Mouse (Mus musculus) embryonic facial prominence, embryonic 14.5 days (tissue): ENCODE results near the gene Rprd2. TPM values are rescaled to one million over a fixed set of nuclear protein-coding genes. Genes with fewer than 3 reads are reported as not detected.
"Not testable (repeated sequence)": the region's sequence is repeated elsewhere in the genome, so short reads cannot be mapped to it uniquely, and the experiment has no call there.

Experiments
- ATAC-seq: fragments of 200-750 bp; cut with Nextera tagmentation; 2 replicates; pipeline ENCODE4 v1.8.0; 2017; ENCODE audit warnings: low read depth, moderate number of reproducible peaks, moderate TSS enrichment
- DNase-seq: peaks from one replicate; pipeline ENCODE4 v3.0.0-alpha.2; 2015; ENCODE audit warnings: low spot score
- H3K27ac ChIP-seq: fragments of 300-500 bp; sonication (generic); replicated peaks from 2 replicates; pipeline ENCODE4 v1.5.1; 2014; ENCODE audit warnings: low read depth, mild to moderate bottlenecking, low read length, moderate library complexity
- H3K27me3 ChIP-seq: fragments of 300-500 bp; sonication (generic); replicated peaks from 2 replicates; pipeline ENCODE4 v1.6.1; 2014; ENCODE audit warnings: low read length; ENCODE audit not compliant: control insufficient read depth, insufficient read depth
- H3K36me3 ChIP-seq: fragments of 300-500 bp; sonication (generic); 2 replicates; pipeline ENCODE4 v1.6.1; 2014; ENCODE audit warnings: low read length, mixed read lengths; ENCODE audit not compliant: control insufficient read depth, insufficient read depth
- H3K4me1 ChIP-seq: fragments of 300-500 bp; sonication (generic); 2 replicates; pipeline ENCODE4 v1.6.1; 2014; ENCODE audit warnings: antibody characterized with exemption, low read length; ENCODE audit not compliant: control insufficient read depth, insufficient read depth
- H3K4me2 ChIP-seq: fragments of 300-500 bp; sonication (generic); 2 replicates; pipeline ENCODE4 v1.6.1; 2014; ENCODE audit warnings: low read depth, mild to moderate bottlenecking, low read length, moderate library complexity, mixed read lengths
- H3K4me3 ChIP-seq: fragments of 300-500 bp; sonication (generic); 2 replicates; pipeline ENCODE4 v1.5.1; 2014; ENCODE audit warnings: low read depth, mild to moderate bottlenecking, low read length
- H3K9ac ChIP-seq: fragments of 300-500 bp; sonication (generic); 2 replicates; pipeline ENCODE4 v1.6.1; 2014; ENCODE audit warnings: low read depth, mild to moderate bottlenecking, low read length, moderate library complexity, mixed read lengths
- H3K9me3 ChIP-seq: fragments of 300-500 bp; sonication (generic); 2 replicates; pipeline ENCODE4 v1.6.1; 2016; ENCODE audit warnings: low read length; ENCODE audit not compliant: control insufficient read depth
- WGBS: fragments of 180-500 bp; shearing (Covaris S2); extraction: QIAGEN DNeasy Blood & Tissue Kit; methylation state at CpG from one replicate; pipeline ENCODE4 v1.1.7; 2014; 5-methylcytosine and 5-hydroxymethylcytosine counted together
- polyA plus RNA-seq: library from polyadenylated mRNA; unstranded; fragments of >200 nt; fragmentation: Nextera tagmentation; extraction: Ambion mirVana; gene quantifications from 2 replicates; pipeline ENCODE4 v1.2.1, GENCODE M21; 2014

Rprd2 gene
- polyA plus RNA-seq, 1 experiment from 2014 or later: 20.5 TPM

DNA sequence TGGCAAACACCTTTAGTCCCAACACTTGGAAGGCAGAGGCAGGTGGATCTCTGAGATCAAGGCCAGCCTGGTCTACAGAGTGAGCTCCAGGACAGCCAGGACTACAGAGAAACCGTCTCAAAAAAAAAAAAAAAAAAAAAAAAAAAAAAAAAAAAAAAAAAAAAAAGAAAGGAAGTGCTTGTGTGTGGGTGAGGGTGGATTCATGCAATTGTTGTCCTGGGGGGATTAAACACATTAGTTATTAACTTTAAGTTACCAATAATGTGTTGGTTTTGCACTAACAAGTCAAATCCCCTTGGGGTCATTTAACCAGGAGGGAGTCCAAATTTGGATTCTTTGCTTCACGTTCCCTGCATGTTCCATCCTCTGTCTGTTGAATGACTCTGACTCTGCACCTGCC, 7.6 kb upstream of the Rprd2 start:
- H3K9ac ChIP-seq: no peak overlapping the region
- no peaks in the 10 kb centered on the region for H3K9me3 ChIP-seq
- 78% methylated on average over 2 of the region's 2 CpGs for WGBS
- no peak for ATAC-seq
- H3K4me3 ChIP-seq: no peak overlapping the region
- no peak for DNase-seq
- H3K27ac ChIP-seq: no peak overlapping the region
- no peaks in the 10 kb centered on the region for H3K27me3 ChIP-seq
- H3K36me3 ChIP-seq: peaks cover 37% of the 10 kb centered on the region
- no peaks in the 10 kb centered on the region for H3K4me1 ChIP-seq
- H3K4me2 ChIP-seq: no peak overlapping the region

DNA sequence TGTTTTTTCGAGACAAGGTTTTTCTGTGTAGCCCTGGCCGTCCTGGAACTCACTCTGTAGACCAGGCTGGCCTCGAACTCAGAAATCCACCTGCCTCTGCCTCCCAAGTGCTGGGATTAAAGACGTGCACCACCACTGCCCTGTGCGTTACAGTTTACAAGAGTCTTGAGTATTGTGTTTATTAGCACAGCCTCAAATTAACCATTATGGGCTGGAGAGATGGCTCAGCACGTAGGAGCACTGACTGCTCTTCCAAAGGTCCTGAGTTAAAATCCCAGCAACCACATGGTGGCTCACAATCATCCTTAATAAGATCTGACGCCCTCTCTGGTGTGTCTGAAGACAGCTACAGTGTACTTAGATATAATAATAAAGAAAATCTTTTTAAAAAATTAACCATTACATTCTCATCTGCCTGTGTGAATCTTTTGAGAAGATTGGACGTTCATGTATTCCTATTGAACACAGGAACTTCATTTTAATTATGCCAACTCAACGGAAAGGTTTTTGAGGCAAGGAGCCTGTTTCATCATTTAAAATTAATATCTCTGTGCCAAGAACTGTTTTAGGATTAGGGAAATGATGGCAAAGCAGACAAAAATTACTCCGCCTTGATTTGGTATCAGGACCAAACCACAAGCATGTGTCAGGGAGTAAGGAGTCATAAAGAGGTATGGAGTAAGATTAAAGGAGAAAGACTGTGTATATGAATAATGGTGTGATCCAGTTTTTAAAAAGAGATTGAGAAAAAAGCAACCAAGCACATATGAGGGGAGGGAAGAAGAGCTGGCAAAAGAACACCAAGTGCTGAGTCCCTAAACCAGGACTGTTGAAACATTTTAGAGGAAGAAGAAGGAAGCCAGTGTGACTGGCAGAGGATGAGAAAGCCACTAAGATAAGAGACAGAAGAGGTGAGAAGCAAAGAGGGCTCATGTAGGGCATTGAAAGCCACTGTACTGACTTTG, 1.7 kb upstream of the Rprd2 start:
- H3K27me3 ChIP-seq: no peaks in the 10 kb centered on the region
- H3K9me3 ChIP-seq: no peaks in the 10 kb centered on the region
- DNase-seq (no peak), ATAC-seq (no peak)
- 40% methylated on average over 10 of the region's 10 CpGs for WGBS
- H3K4me3 ChIP-seq: peak overlapping the region; percentile 84
- peak overlapping the region; percentile 100 for H3K27ac ChIP-seq
- H3K36me3 ChIP-seq: no peaks in the 10 kb centered on the region
- H3K9ac ChIP-seq: peak overlapping the region; percentile 76
- peak overlapping the region; percentile 62 for H3K4me2 ChIP-seq
- H3K4me1 ChIP-seq: peaks cover 13% of the 10 kb centered on the region

GRCm38 (mm10) chr3:95819351-95819985, 805 bp upstream of the Rprd2 start:
- under 1% methylated on average over 44 of the region's 49 CpGs for WGBS
- H3K4me1 ChIP-seq: peaks cover 13% of the 10 kb centered on the region
- peak overlapping the region; percentile 62 for H3K4me2 ChIP-seq
- peak overlapping the region; percentile 84 for H3K4me3 ChIP-seq
- H3K27me3 ChIP-seq: no peaks in the 10 kb centered on the region
- peak; percentile 100 for DNase-seq
- H3K27ac ChIP-seq: peak overlapping the region; percentile 100
- no peaks in the 10 kb centered on the region for H3K36me3 ChIP-seq
- ATAC-seq: peak; percentile 96
- H3K9ac ChIP-seq: peak overlapping the region; percentile 99
- H3K9me3 ChIP-seq: no peaks in the 10 kb centered on the region

DNA sequence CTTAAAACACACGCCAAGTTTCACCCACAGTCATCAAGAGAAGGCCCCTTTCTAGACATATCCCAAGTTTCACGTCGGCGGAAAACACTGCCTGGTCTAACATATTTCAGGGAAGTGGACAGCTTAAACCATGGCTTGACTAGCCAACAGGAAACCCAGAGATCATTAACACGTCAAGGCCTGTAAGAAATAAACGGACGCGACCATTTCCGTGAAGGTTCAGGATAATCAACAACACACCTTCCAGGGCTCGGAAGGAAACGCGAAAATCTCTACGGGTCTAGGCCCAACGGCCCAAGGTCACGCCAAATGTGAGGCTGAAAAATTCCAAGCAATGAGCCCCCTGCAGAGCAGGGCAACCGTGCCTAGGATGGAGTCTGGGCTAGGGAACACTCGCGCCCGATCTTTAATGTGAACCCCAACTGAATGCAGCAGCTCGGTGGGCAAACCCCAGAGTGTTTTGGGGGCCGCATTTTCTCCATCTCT, 594 bp downstream of the Rprd2 start:
- H3K36me3 ChIP-seq: no peaks in the 10 kb centered on the region
- H3K9me3 ChIP-seq: no peaks in the 10 kb centered on the region
- peaks cover 13% of the 10 kb centered on the region for H3K4me1 ChIP-seq
- 0% methylated on average over 21 of the region's 21 CpGs for WGBS
- peak overlapping the region; percentile 55 for H3K4me2 ChIP-seq
- H3K27ac ChIP-seq: peak overlapping the region; percentile 100
- H3K27me3 ChIP-seq: no peaks in the 10 kb centered on the region
- H3K9ac ChIP-seq: peak overlapping the region; percentile 99
- ATAC-seq (no peak), DNase-seq (peak; percentile 54)
- H3K4me3 ChIP-seq: peak overlapping the region; percentile 84

- WGBS: 87% methylated on average over 3 of the region's 3 CpGs
- H3K4me2 ChIP-seq: peak overlapping the region; percentile 55
- DNase-seq: no peak
- H3K9me3 ChIP-seq: no peaks in the 10 kb centered on the region
- no peak overlapping the region for H3K4me3 ChIP-seq
- H3K27ac ChIP-seq: no peak overlapping the region
- H3K27me3 ChIP-seq: no peaks in the 10 kb centered on the region
- H3K4me1 ChIP-seq: peaks cover 13% of the 10 kb centered on the region
- no peak for ATAC-seq
- no peak overlapping the region for H3K9ac ChIP-seq
- H3K36me3 ChIP-seq: peaks cover 5% of the 10 kb centered on the region; the same call in 1 of the 2 replicates
Observed at GRCm38 (mm10) chr3:95816681-95817080, 2.0 kb downstream of the Rprd2 start.

GRCm38 (mm10) chr3:95808384-95808783, 10.3 kb downstream of the Rprd2 start:
- no peak overlapping the region for H3K27ac ChIP-seq
- H3K9ac ChIP-seq: no peak overlapping the region
- H3K4me3 ChIP-seq: no peak overlapping the region
- H3K9me3 ChIP-seq: no peaks in the 10 kb centered on the region
- ATAC-seq (no peak), DNase-seq (no peak)
- WGBS: 56% methylated on average over 2 of the region's 2 CpGs
- no peaks in the 10 kb centered on the region for H3K4me1 ChIP-seq
- no peaks in the 10 kb centered on the region for H3K27me3 ChIP-seq
- no peak overlapping the region for H3K4me2 ChIP-seq
- peaks cover 23% of the 10 kb centered on the region for H3K36me3 ChIP-seq

- H3K27ac ChIP-seq, DNase-seq, ATAC-seq, H3K27me3 ChIP-seq, H3K9ac ChIP-seq, H3K4me3 ChIP-seq, H3K9me3 ChIP-seq, H3K4me2 ChIP-seq, H3K4me1 ChIP-seq: not testable (repeated sequence)
- H3K36me3 ChIP-seq: peaks cover 23% of the 10 kb centered on the region
- 97% methylated on average over 3 of the region's 6 CpGs for WGBS
Observed at GRCm38 (mm10) chr3:95807630-95808029, 11.0 kb downstream of the Rprd2 start.

GRCm38 (mm10) chr3:95806677-95807076, 12.0 kb downstream of the Rprd2 start:
- Histone ChIP-seq H3K4me2 (no peak overlapping the region), H3K27me3 (no peaks in the 10 kb centered on the region), H3K36me3 (peaks cover 17% of the 10 kb centered on the region), H3K27ac (no peak overlapping the region), H3K9ac (no peak overlapping the region), H3K4me1 (no peaks in the 10 kb centered on the region), H3K9me3 (no peaks in the 10 kb centered on the region), H3K4me3 (no peak overlapping the region)
- 90% methylated on average over 1 of the region's 1 CpGs for WGBS
- DNase-seq (no peak), ATAC-seq (no peak)
